Mouse (Mus musculus) B cell, adult 62 days (primary cell): ENCODE measurements around the gene Tmem171. TPM values are rescaled to one million over a fixed set of nuclear protein-coding genes. Genes with fewer than 3 reads are reported as not detected.

ENCODE experiments used
- total RNA-seq: library from RNA; stranded (reverse); gene quantifications from 4 replicates; pipeline ENCODE4 v1.2.4, GENCODE M21; 2023

The Tmem171 gene
- total RNA-seq, result not detected in 4 replicates

GRCm38 (mm10) chr13:98694773-98695314, at the start of gene Tmem171:
Gene Tmem171 (minus strand): TSS chr13:98694834.

GRCm38 (mm10) chr13:98637145-98637544, 57.5 kb downstream of the Tmem171 start, which contains the start of gene Tmem174:
Gene Tmem174 (minus strand): TSS chr13:98637410.

Other genes starting within 250 kb of the Tmem171 start
- gene Gm10320, start 202.8 kb downstream of the Tmem171 start, total RNA-seq, result not detected in 4 replicates
- not detected in 4 replicates for gene Tmem174, start 57.4 kb downstream of the Tmem171 start, total RNA-seq
- 55.3 to 59.0 TPM (median 56.5 TPM) in 4 replicates for gene Fcho2, start 120.6 kb upstream of the Tmem171 start, total RNA-seq
- 112 to 115 TPM (median 114 TPM) in 4 replicates for gene Tnpo1, start 231.6 kb upstream of the Tmem171 start, total RNA-seq